21 mouse cellular contexts compared by ENCODE assay signal in the genomic region with DNA sequence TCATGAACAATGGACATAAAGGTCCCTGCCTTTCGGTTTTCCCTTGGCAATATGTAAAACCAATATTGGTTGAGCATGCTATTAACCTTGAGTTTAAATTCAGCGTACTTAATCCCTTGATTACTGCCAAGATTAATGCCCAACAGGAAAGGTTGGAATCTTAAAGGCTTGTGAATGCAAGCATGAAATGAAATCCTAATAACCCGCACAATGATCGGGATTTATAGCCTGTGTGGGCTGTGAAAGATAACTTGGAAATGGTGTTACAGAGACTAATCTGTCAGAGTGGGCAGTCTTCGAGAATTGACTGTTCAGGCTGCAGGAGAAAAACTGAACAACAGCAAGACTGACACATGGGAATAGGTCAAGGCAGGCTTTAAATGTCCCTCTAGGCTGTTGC.
DNase-seq lines count a peak whose midpoint lies in the region; ATAC-seq lines count a peak whose summit lies in the region.
"Had no signal": no experiment of that assay in that cellular context is flagged by ENCODE, and none has a peak within 500 bp of the region (broad histone marks: within the 10 kb centered on the region; RNA-seq: fewer than 3 reads in every experiment).

No protein-coding gene starts in this region.

- no peaks in the 10 kb centered on the region for H3K27me3 ChIP-seq in midbrain, embryonic 12.5 days
- H3K27me3 ChIP-seq in neural tube, embryonic 13.5 days = no peaks in the 10 kb centered on the region
- H3K27me3 ChIP-seq: heart, embryonic 13.5 days; limb, embryonic 12.5 days; liver, embryonic 12.5 days had no signal

- H3K27ac ChIP-seq in midbrain, embryonic 12.5 days (replicated peaks) = peak overlapping the region; percentile 60
- H3K27ac ChIP-seq in neural tube, embryonic 13.5 days (replicated peaks) = peak overlapping the region; percentile 81
- H3K27ac ChIP-seq: heart, embryonic 13.5 days; limb, embryonic 12.5 days; liver, embryonic 12.5 days; macrophage had no signal

- no peaks in the 10 kb centered on the region for H3K9me3 ChIP-seq in midbrain, embryonic 12.5 days
- H3K9me3 ChIP-seq in neural tube, embryonic 13.5 days = no peaks in the 10 kb centered on the region
- H3K9me3 ChIP-seq: heart, embryonic 13.5 days; limb, embryonic 12.5 days; liver, embryonic 12.5 days had no signal

- no peak for DNase-seq in frontal cortex, postnatal 25 days (ENCODE audit: low spot score in 2 of 2)
- DNase-seq in gonadal fat pad, adult 2 months (ENCODE audit: low read depth) = peak; percentile 77
- DNase-seq in cerebellum, adult 18-20 months = no peak
- DNase-seq in left cerebral cortex, adult 9 months (ENCODE audit: low spot score in 2 of 2) = no peak
- DNase-seq in left cerebral cortex, adult 18-20 months (ENCODE audit: low spot score in 2 of 2) = no peak
- DNase-seq: embryo, embryonic 11 days; heart, postnatal 36 days; layer of hippocampus, adult 9-11 months; right cerebral cortex, postnatal 25 days; thymus, adult 2 months had no signal

- H3K36me3 ChIP-seq in midbrain, embryonic 12.5 days = peaks cover 10% of the 10 kb centered on the region; the same call in 1 of the 2 replicates
- peaks cover 14% of the 10 kb centered on the region; the same call in 1 of the 2 replicates for H3K36me3 ChIP-seq in neural tube, embryonic 13.5 days
- H3K36me3 ChIP-seq: G1E had no signal

- peaks cover 11% of the 10 kb centered on the region; the same call in 1 of the 2 replicates for H3K4me1 ChIP-seq in midbrain, embryonic 12.5 days
- peaks cover 32% of the 10 kb centered on the region for H3K4me1 ChIP-seq in neural tube, embryonic 13.5 days (replicated peaks)
- H3K4me1 ChIP-seq: limb, embryonic 12.5 days had no signal

- no peak overlapping the region for H3K4me3 ChIP-seq in midbrain, embryonic 12.5 days
- no peak overlapping the region for H3K4me3 ChIP-seq in neural tube, embryonic 13.5 days
- H3K4me3 ChIP-seq: heart, embryonic 13.5 days; limb, embryonic 12.5 days; liver, embryonic 12.5 days had no signal

- H3K9ac ChIP-seq in midbrain, embryonic 12.5 days (replicated peaks) = no peak overlapping the region
- H3K9ac ChIP-seq in neural tube, embryonic 13.5 days = no peak overlapping the region
- H3K9ac ChIP-seq: limb, embryonic 12.5 days; liver, embryonic 12.5 days; lung, embryonic 14.5 days had no signal

- H3K4me2 ChIP-seq in midbrain, embryonic 12.5 days (replicated peaks) = 0 out of 2 replicates have a peak overlapping the region, but pooled peaks have one; percentile 2
- no peak overlapping the region for H3K4me2 ChIP-seq in neural tube, embryonic 13.5 days
- H3K4me2 ChIP-seq: heart, embryonic 13.5 days; limb, embryonic 12.5 days; liver, embryonic 12.5 days; lung, embryonic 14.5 days had no signal

- peak; percentile 4; the same call in 1 of the 2 replicates for ATAC-seq in frontal cortex, adult (ENCODE audit: low TSS enrichment)
- peak; percentile 28; the same call in 1 of the 2 replicates for ATAC-seq in midbrain, embryonic 12.5 days (ENCODE audit: low FRiP score, low read depth)
- ATAC-seq in neural tube, embryonic 13.5 days (ENCODE audit: low read depth) = peak; percentile 51; the same call in 1 of the 2 replicates
- ATAC-seq: activated CD4-positive, CD25-positive, alpha-beta regulatory T cell, adult 4 months; intestine, embryonic 16.5 days; liver, embryonic 12.5 days had no signal

- WGBS in midbrain, embryonic 12.5 days = 31% methylated on average over 5 of the region's 5 CpGs
- WGBS in neural tube, embryonic 13.5 days = 27% methylated on average over 5 of the region's 5 CpGs
